Mouse (Mus musculus) erythroblast, embryonic 14.5 days (primary cell): Measurements from ENCODE around the gene 4931414P19Rik. TPM values are rescaled to one million over a fixed set of nuclear protein-coding genes. Genes with fewer than 3 reads are reported as not detected.

ENCODE experiments used
- H3K27me3 ChIP-seq: 2 replicates; pipeline ENCODE4 v1.6.1; 2012; ENCODE audit warnings: inconsistent platforms; ENCODE audit not compliant: control insufficient read depth
- H3K36me3 ChIP-seq: 2 replicates; pipeline ENCODE4 v1.6.1; 2012; ENCODE audit warnings: mild to moderate bottlenecking, inconsistent platforms; ENCODE audit not compliant: control insufficient read depth
- H3K4me1 ChIP-seq: 2 replicates; pipeline ENCODE4 v1.6.1; 2012; ENCODE audit warnings: inconsistent platforms; ENCODE audit not compliant: control insufficient read depth
- H3K4me3 ChIP-seq: replicated peaks from 2 replicates; pipeline ENCODE3; 2012; ENCODE audit warnings: moderate library complexity, mild to moderate bottlenecking, inconsistent platforms
- H3K9me3 ChIP-seq: 2 replicates; pipeline ENCODE4 v1.6.1; 2012; ENCODE audit warnings: low read length, inconsistent platforms, mixed read lengths; ENCODE audit not compliant: control insufficient read depth
- GATA1 ChIP-seq: IDR thresholded peaks from 2 replicates; pipeline ENCODE4 v1.6.1; 2012; ENCODE audit warnings: low read length, inconsistent platforms, mixed read lengths
- TAL1 ChIP-seq: IDR thresholded peaks from 3 replicates; pipeline ENCODE4 v1.6.1; 2012; ENCODE audit warnings: low read length, inconsistent platforms, mixed read lengths
- polyA plus RNA-seq: library from polyadenylated mRNA; stranded (reverse); fragments of >175 nt; gene quantifications from 2 replicates; pipeline ENCODE4 v1.2.3, GENCODE M21; 2012

4931414P19Rik gene
- polyA plus RNA-seq, 1 experiment = 0.94 TPM

GRCm38 (mm10) chr14:54569451-54570392 lies 36.1 kb downstream of the 4931414P19Rik start:
- Histone ChIP-seq H3K9me3 (no peaks in the 10 kb centered on the region), H3K4me3 (no peak overlapping the region), H3K36me3 (peaks cover 2% of the 10 kb centered on the region; the same call in 1 of the 2 replicates), H3K4me1 (peaks cover 16% of the 10 kb centered on the region), H3K27me3 (peaks cover 36% of the 10 kb centered on the region)
- TF ChIP-seq GATA1 (no peak), TAL1 (no peak)

- peaks cover 27% of the 10 kb centered on the region for H3K27me3 ChIP-seq
- H3K4me3 ChIP-seq = no peak overlapping the region
- H3K4me1 ChIP-seq = peaks cover 13% of the 10 kb centered on the region
- peaks cover 2% of the 10 kb centered on the region; the same call in 1 of the 2 replicates for H3K36me3 ChIP-seq
- no peak for TF ChIP-seq TAL1
- TF ChIP-seq GATA1 = no peak
- H3K9me3 ChIP-seq = no peaks in the 10 kb centered on the region
Measured at GRCm38 (mm10) chr14:54568694-54569414, 36.9 kb downstream of the 4931414P19Rik start.

GRCm38 (mm10) chr14:54560527-54561242 lies 45.1 kb downstream of the 4931414P19Rik start:
- Histone ChIP-seq H3K36me3 (no peaks in the 10 kb centered on the region), H3K9me3 (no peaks in the 10 kb centered on the region)
- TF ChIP-seq GATA1 (no peak), TAL1 (no peak)

GRCm38 (mm10) chr14:54557330-54557729 lies 48.5 kb downstream of the 4931414P19Rik start:
- Histone ChIP-seq H3K4me3 (no peak overlapping the region), H3K4me1 (peaks cover 25% of the 10 kb centered on the region), H3K9me3 (no peaks in the 10 kb centered on the region), H3K27me3 (peaks cover 7% of the 10 kb centered on the region), H3K36me3 (peaks cover 1% of the 10 kb centered on the region)
- TF ChIP-seq GATA1 (no peak), TAL1 (no peak)

More at GRCm38 (mm10) chr14:54560527-54561242, 45.1 kb downstream of the 4931414P19Rik start:
- Histone ChIP-seq H3K4me1 (no peaks in the 10 kb centered on the region), H3K27me3 (peaks cover 7% of the 10 kb centered on the region), H3K4me3 (no peak overlapping the region)

GRCm38 (mm10) chr14:54553975-54554769 lies 51.6 kb downstream of the 4931414P19Rik start, which contains the start of gene Haus4:
Gene Haus4 (minus strand): TSS chr14:54554616.
- Histone ChIP-seq H3K4me3 (peak within 1 kb of the TSS; percentile 89), H3K27me3 (peaks cover 6% of the 10 kb centered on the region), H3K36me3 (peaks cover 31% of the 10 kb centered on the region), H3K9me3 (no peaks in the 10 kb centered on the region), H3K4me1 (peaks cover 29% of the 10 kb centered on the region)
- TF ChIP-seq TAL1 (no peak), GATA1 (no peak)

- peaks cover 38% of the 10 kb centered on the region for H3K36me3 ChIP-seq
- peak overlapping the region; percentile 89 for H3K4me3 ChIP-seq
- no peak for TF ChIP-seq GATA1
- no peak for TF ChIP-seq TAL1
- peaks cover 29% of the 10 kb centered on the region for H3K4me1 ChIP-seq
- no peaks in the 10 kb centered on the region for H3K9me3 ChIP-seq
- H3K27me3 ChIP-seq = peaks cover 5% of the 10 kb centered on the region
Measured at GRCm38 (mm10) chr14:54553454-54553974, 52.3 kb downstream of the 4931414P19Rik start.

GRCm38 (mm10) chr14:54544703-54545102 lies 61.1 kb downstream of the 4931414P19Rik start:
- H3K9me3 ChIP-seq = peaks cover 10% of the 10 kb centered on the region
- no peak overlapping the region for H3K4me3 ChIP-seq
- H3K4me1 ChIP-seq = no peaks in the 10 kb centered on the region
- TF ChIP-seq GATA1 = no peak
- no peak; the same call in 2 of the 3 replicates for TF ChIP-seq TAL1
- H3K27me3 ChIP-seq = no peaks in the 10 kb centered on the region
- H3K36me3 ChIP-seq = peaks cover 56% of the 10 kb centered on the region

GRCm38 (mm10) chr14:54540771-54541170 lies 65.0 kb downstream of the 4931414P19Rik start:
- Histone ChIP-seq H3K9me3 (no peaks in the 10 kb centered on the region), H3K4me1 (no peaks in the 10 kb centered on the region), H3K27me3 (no peaks in the 10 kb centered on the region), H3K36me3 (peaks cover 30% of the 10 kb centered on the region), H3K4me3 (no peak overlapping the region)
- TF ChIP-seq TAL1 = no peak
- TF ChIP-seq GATA1 = no peak
